Mouse (Mus musculus) limb, embryonic 10.5 days (tissue): ENCODE data around the gene 4933402N22Rik. TPM values are rescaled to one million over a fixed set of nuclear protein-coding genes. Genes with fewer than 3 reads are reported as not detected.
"Not testable (repeated sequence)": the region's sequence is repeated elsewhere in the genome, so short reads cannot be mapped to it uniquely, and the experiment has no call there.

Experiments
- DNase-seq: peaks from one replicate; pipeline ENCODE4 v3.0.0-alpha.2; 2017; ENCODE audit warnings: low spot score
- H3K27ac ChIP-seq: fragments of 300-500 bp; sonication (generic); 2 replicates; pipeline ENCODE4 v1.5.1; 2016; ENCODE audit warnings: mild to moderate bottlenecking
- H3K27me3 ChIP-seq: fragments of 300-500 bp; sonication (generic); 2 replicates; pipeline ENCODE4 v1.6.1; 2016; ENCODE audit warnings: low read depth, mild to moderate bottlenecking; ENCODE audit not compliant: poor library complexity, severe bottlenecking
- H3K36me3 ChIP-seq: fragments of 300-500 bp; sonication (generic); 2 replicates; pipeline ENCODE4 v1.6.1; 2016; ENCODE audit warnings: mild to moderate bottlenecking, moderate library complexity
- H3K4me1 ChIP-seq: fragments of 300-500 bp; sonication (generic); 2 replicates; pipeline ENCODE4 v1.6.1; 2016
- H3K4me3 ChIP-seq: fragments of 300-500 bp; sonication (generic); 2 replicates; pipeline ENCODE4 v1.5.1; 2016; ENCODE audit warnings: mild to moderate bottlenecking, moderate library complexity
- H3K9me3 ChIP-seq: fragments of 300-500 bp; sonication (generic); replicated peaks from 2 replicates; pipeline ENCODE4 v1.6.1; 2016; ENCODE audit warnings: mild to moderate bottlenecking
- WGBS: fragments of 180-500 bp; shearing (Covaris S2); methylation state at CpG from one replicate; pipeline ENCODE4 v1.1.7; 2016; 5-methylcytosine and 5-hydroxymethylcytosine counted together
- polyA plus RNA-seq: library from polyadenylated mRNA; unstranded; fragments of >200 nt; fragmentation: Nextera tagmentation; extraction: Ambion mirVana; gene quantifications from 2 replicates; pipeline ENCODE4 v1.2.1, GENCODE M21; 2016

The 4933402N22Rik gene
- not detected in 2 replicates for polyA plus RNA-seq

- H3K27me3 ChIP-seq, H3K36me3 ChIP-seq, H3K9me3 ChIP-seq, H3K4me1 ChIP-seq, DNase-seq, H3K4me3 ChIP-seq, H3K27ac ChIP-seq: not testable (repeated sequence)
- 75% methylated on average over 1 of the region's 2 CpGs for WGBS
Observed at GRCm38 (mm10) chr5:11917743-11918142, at the start of gene 4933402N22Rik. TSS of gene 4933402N22Rik (plus strand) at chr5:11918043.

GRCm38 (mm10) chr5:11923790-11924189 is 5.9 kb downstream of the 4933402N22Rik start:
- not testable (repeated sequence) for H3K27ac ChIP-seq, H3K4me1 ChIP-seq, H3K27me3 ChIP-seq, H3K4me3 ChIP-seq, DNase-seq, H3K36me3 ChIP-seq, H3K9me3 ChIP-seq
- 84% methylated on average over 2 of the region's 2 CpGs for WGBS

Other genes starting within 250 kb of the 4933402N22Rik start
- gene Gm8922, start 236.1 kb upstream of the 4933402N22Rik start, polyA plus RNA-seq, result not detected in 2 replicates
- not detected in 2 replicates for gene Gm8926, start 147.5 kb upstream of the 4933402N22Rik start, polyA plus RNA-seq
- not detected in 2 replicates for gene Gm6465, start 72.5 kb upstream of the 4933402N22Rik start, polyA plus RNA-seq